Mouse (Mus musculus): ENCODE measurements around the gene Gna13.

Gene Gna13

GRCm38 (mm10) chr11:109349652-109350316 is 12.8 kb upstream of the Gna13 start:
- no peak for DNase-seq (ENCODE audit: low spot score in 2 of 2)

GRCm38 (mm10) chr11:109350317-109350714 is 12.3 kb upstream of the Gna13 start:
- no peak for DNase-seq (ENCODE audit: low spot score in 2 of 2)

- DNase-seq (ENCODE audit: low spot score in 2 of 2) = no peak
These were observed 11.1 kb upstream of the Gna13 start for GRCm38 (mm10) chr11:109351489-109351888.

- DNase-seq (ENCODE audit: low spot score in 2 of 2) = no peak
These were observed 9.0 kb upstream of the Gna13 start for GRCm38 (mm10) chr11:109353391-109354235.

- no peak for DNase-seq (ENCODE audit: low spot score in 2 of 2)
These were observed 8.4 kb upstream of the Gna13 start for GRCm38 (mm10) chr11:109354236-109354613.

GRCm38 (mm10) chr11:109355771-109356388 is 6.8 kb upstream of the Gna13 start:
- no peak for DNase-seq (ENCODE audit: low spot score in 2 of 2)

- DNase-seq (ENCODE audit: low spot score in 2 of 2) = no peak
These were observed 5.5 kb upstream of the Gna13 start for GRCm38 (mm10) chr11:109357171-109357570.

GRCm38 (mm10) chr11:109358549-109358948 is 4.1 kb upstream of the Gna13 start:
- DNase-seq (ENCODE audit: low spot score in 2 of 2) = no peak

- DNase-seq (ENCODE audit: low spot score in 2 of 2) = no peak
These were observed 3.4 kb upstream of the Gna13 start for GRCm38 (mm10) chr11:109359043-109359752.

GRCm38 (mm10) chr11:109360102-109360501 is 2.5 kb upstream of the Gna13 start:
- no peak for DNase-seq (ENCODE audit: low spot score in 2 of 2)

GRCm38 (mm10) chr11:109360581-109361040 is 2.0 kb upstream of the Gna13 start:
- DNase-seq (ENCODE audit: low spot score in 2 of 2) = no peak

- no peak for DNase-seq (ENCODE audit: low spot score in 2 of 2)
These were observed 1.4 kb upstream of the Gna13 start for GRCm38 (mm10) chr11:109361241-109361630.

GRCm38 (mm10) chr11:109361631-109362462 is 784 bp upstream of the Gna13 start:
- DNase-seq (ENCODE audit: low spot score in 2 of 2) = no peak

GRCm38 (mm10) chr11:109363191-109364133 is 831 bp downstream of the Gna13 start:
- DNase-seq (ENCODE audit: low spot score in 2 of 2) = no peak

GRCm38 (mm10) chr11:109364337-109364736 is 1.7 kb downstream of the Gna13 start:
- DNase-seq (ENCODE audit: low spot score in 2 of 2) = no peak

GRCm38 (mm10) chr11:109364881-109365280 is 2.2 kb downstream of the Gna13 start:
- DNase-seq (ENCODE audit: low spot score in 2 of 2) = no peak

GRCm38 (mm10) chr11:109365818-109366217 is 3.2 kb downstream of the Gna13 start:
- DNase-seq (ENCODE audit: low spot score in 2 of 2) = no peak

- no peak for DNase-seq (ENCODE audit: low spot score in 2 of 2)
These were observed 4.4 kb downstream of the Gna13 start for GRCm38 (mm10) chr11:109366802-109367579.

- DNase-seq (ENCODE audit: low spot score in 2 of 2) = no peak
These were observed 6.5 kb downstream of the Gna13 start for GRCm38 (mm10) chr11:109369026-109369637.
